Mouse (Mus musculus): ENCODE measurements around the gene Ugt1a10. TPM values are rescaled to one million over a fixed set of nuclear protein-coding genes. Genes with fewer than 3 reads are reported as not detected.
A peak's percentile ranks its signal among the peaks of the same experiment; 100 is the strongest.
"Not testable (repeated sequence)": the region's sequence is repeated elsewhere in the genome, so short reads cannot be mapped to it uniquely, and the experiment has no call there.

The Ugt1a10 gene
- total RNA-seq, 2 experiments from 2014 or later, result not detected

DNA sequence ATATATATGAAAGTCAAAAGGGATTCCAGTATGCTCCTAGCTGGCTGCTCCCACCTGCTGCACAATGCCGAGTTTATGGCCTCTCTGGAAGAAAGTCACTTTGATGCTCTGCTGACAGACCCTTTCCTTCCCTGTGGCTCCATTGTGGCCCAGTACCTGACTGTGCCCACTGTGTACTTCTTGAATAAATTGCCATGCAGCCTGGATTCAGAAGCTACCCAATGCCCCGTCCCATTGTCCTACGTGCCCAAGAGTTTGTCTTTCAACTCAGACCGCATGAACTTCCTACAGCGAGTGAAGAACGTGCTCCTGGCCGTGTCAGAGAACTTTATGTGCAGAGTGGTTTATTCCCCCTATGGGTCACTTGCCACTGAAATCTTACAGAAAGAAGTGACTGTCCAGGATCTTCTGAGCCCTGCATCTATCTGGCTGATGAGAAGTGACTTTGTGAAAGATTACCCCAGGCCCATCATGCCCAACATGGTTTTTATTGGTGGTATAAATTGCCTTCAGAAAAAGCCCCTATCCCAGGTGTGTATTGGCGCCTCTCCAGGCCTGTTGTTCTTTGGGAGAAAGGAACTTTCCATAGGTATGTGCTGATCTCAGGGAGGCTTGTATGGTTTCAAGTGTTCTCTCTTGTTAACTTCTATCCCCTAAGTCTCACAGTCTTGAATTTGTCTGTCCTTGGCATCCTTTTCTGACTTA is 157.3 kb downstream of the Ugt1a10 start:
- peak in 1 of 2 experiments; percentile 8 for DNase-seq

DNA sequence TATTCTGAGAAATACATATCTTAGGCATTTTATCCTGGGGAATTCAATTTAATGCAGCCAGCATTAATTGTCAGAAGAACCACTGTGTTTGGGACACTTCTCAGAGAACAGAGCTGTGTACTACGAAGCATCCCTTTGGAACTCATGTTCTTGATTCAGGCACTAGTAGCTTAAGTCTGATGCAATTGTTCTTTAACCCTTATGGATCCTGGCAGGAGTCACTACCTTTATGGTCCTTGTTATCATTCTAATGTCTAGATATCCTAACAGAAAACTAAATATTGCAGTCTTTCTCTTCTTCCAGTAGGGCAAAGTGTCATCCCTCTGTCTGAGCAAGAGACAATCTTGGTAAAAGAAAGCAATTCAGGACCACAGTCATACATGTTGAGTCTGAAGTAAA is 157.9 kb downstream of the Ugt1a10 start:
- intact Hi-C loops (cut with DNase I), result no loop called here
- DNase-seq, result no peak

More for the DNA sequence above, 157.3 kb downstream of the Ugt1a10 start:
- intact Hi-C loops (cut with DNase I), result no loop called here

DNA sequence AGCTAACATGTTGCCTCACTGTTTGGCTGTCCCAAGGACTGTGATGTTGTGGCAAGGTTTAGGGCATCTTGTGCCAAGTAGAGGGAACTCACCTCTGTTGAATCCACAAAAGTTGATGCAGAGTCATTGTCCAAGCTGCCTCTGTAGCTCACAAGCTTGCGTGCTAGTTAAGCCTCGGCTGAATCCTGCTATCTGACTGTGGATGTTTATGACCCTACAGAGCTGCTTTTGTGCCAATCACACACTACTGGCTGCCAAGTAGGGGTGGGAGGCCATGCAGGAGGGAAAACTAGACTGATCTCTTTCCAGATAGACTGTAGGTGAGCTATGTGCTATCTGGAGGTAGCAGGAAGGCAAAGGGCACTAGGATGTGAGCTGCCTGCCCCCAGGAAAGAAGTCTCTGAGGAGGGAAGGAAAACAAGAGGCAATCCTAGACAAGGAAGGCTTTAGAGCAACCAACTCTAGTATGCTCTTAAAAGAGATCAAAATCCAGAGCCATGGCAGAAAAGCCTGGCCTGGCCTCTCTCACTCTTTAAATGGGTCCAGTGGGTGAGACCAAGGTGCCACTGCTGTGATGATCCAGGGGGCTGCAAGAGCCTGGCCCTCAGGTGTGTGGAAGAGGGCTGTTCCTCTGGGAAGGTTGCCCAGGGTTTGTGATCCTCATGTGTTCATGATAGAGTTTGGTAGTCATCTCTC is 158.7 kb downstream of the Ugt1a10 start:
- peak in 1 of 2 experiments; percentile 8 for DNase-seq
- intact Hi-C loops (cut with DNase I), result no loop called here

DNA sequence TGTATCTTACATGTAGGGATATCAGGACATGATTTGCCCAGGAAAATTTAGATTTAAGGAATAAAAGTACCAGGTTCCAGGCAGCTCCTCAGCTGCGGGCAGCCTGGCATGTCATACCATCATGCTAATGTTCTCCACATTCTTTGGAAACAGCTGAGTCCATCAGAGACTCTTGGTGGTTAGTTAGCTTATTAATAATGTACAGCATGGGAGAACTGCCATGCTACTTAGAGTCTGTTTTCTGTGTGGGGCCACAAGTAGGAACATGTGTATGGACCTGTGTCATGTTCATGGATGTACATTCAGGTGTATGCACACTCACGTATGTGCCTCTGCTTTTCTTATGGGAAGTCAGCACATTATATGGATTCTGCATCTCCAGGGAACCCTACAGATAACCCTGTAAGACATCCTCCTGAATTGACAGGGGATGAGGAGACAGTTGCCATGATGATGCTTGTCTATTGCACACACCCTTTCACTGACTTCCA is 159.3 kb downstream of the Ugt1a10 start:
- intact Hi-C loops (cut with DNase I), result no loop called here
- no peak for DNase-seq

DNA sequence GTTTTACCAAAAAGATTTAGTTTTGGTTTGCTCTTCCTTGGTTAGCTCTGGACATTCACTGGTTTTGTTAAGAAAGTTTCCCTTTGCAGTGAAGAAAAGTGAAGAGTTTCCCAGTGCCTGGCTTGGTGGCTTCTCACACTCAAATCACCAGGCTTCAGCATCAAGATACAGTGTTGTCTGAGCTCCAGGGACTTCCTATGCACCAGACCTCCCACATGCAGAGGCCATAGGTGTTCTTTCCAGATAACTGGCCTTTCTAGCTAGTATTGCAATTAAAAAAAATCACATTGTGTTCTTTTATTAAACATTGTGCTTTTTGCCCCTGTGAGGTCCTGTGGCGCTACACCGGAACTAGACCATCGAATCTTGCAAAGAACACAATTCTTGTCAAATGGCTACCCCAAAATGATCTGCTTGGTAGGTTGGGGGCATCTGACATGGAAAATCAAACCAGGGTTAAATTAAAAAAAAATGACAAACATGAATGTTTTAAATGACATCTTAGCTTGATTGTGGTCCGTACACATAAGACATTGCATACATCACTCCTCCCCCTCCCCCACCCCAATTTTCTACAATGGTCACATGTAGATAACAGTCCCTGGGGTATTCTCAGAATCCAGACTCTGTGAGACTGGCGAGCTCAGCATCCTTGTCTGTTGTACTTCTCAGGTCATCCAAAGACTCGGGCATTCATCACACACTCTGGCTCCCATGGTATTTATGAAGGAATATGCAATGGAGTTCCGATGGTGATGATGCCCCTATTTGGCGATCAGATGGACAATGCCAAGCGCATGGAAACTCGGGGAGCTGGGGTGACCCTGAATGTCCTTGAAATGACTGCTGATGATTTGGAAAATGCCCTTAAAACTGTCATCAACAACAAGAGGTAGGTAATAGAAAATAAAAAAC is 160.5 kb downstream of the Ugt1a10 start:
- intact Hi-C loops (cut with DNase I), result no loop called here
- DNase-seq, result no peak

DNA sequence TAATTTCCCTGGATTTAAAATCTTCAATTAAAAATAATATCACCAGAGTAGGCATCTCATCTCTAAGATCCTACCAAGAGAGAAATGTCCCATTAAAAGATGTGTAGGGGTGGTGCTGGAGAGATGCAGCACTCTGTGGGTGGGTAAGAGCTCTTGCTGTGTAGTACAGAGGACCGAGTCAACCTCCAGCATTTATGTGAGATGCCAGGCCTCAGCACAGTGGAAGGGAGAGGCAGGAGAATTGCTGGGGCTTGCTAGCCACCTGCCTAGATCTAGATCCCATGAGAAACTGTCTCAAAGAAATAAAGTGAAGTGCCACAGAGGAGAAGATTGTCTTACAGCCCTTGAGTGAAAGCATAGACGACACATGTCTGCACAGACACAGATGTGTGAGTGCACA is 161.4 kb downstream of the Ugt1a10 start:
- intact Hi-C loops (cut with DNase I), result no loop called here
- no peak for DNase-seq

DNA sequence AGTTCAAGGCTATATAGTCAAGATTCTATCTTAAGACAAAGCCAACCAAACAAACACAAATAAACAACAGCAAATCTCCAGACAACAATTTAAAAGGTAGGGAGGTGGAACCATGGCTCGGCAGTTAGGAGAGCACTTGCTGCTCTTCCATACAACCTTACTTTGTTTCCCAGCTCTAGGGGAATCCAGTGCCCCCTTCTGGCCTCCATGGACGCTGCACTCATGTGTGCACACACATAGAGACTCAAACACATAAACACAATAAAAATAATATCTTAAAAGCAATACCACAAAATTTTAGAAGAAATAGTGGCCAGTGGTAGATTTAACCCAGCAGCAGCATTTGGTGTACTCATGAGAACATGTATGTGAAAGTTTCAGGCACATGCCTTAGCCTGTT is 162.0 kb downstream of the Ugt1a10 start:
- intact Hi-C loops (cut with DNase I), result no loop called here
- DNase-seq, result no peak

DNA sequence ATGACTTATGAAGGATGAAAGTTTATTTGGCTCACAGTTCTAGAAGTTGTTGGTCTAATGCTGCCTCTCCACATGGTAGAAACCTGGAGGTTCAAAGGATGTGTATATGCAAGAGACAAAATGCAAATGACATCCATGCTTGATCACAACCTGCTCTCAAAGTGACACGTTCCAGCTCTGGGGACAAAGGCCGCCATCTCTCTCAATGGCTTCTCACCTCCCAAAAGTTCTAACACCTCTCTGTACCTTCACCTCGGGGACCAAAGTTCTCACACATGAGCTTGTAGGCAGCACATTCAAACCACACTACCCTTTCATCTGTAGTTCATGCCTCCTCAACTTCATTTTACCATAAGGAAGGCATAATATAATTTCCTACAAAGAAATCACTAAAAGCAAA is 162.4 kb downstream of the Ugt1a10 start:
- intact Hi-C loops (cut with DNase I), result no loop called here
- DNase-seq, result no peak

DNA sequence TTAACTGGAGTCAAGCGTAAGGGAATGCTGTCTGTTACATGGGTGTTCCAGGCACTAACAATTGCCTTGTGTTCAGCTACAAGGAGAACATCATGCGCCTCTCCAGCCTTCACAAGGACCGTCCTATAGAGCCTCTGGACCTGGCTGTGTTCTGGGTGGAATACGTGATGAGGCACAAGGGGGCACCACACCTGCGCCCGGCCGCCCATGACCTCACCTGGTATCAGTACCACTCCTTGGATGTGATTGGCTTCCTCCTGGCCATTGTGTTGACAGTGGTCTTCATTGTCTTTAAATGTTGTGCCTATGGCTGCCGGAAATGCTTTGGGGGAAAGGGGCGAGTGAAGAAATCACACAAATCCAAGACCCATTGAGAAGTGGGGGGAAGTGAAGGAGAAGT is 162.9 kb downstream of the Ugt1a10 start:
- intact Hi-C loops (cut with DNase I), result no loop called here
- DNase-seq, result peak in 1 of 2 experiments; percentile 14

DNA sequence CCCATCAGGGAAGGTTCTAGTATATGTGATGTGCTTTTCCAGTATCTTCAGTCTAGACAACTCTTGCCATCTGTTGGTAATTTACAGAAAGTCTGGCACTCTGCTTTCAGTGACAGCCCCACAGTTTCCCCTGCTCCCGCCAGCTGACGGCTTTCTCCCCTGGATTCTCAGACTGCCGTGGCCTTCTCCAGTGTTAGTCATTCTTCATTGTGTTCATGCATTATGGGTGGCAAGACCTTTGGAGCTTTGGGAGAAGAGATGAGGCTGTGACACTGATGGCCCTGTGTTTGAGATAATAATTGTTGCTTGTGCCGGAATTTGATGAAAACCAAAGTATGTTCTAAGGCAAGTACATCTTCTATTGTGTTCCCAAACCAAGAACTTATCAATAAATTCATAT is 163.4 kb downstream of the Ugt1a10 start:
- no peak for DNase-seq
- intact Hi-C loops (cut with DNase I), result no loop called here

DNA sequence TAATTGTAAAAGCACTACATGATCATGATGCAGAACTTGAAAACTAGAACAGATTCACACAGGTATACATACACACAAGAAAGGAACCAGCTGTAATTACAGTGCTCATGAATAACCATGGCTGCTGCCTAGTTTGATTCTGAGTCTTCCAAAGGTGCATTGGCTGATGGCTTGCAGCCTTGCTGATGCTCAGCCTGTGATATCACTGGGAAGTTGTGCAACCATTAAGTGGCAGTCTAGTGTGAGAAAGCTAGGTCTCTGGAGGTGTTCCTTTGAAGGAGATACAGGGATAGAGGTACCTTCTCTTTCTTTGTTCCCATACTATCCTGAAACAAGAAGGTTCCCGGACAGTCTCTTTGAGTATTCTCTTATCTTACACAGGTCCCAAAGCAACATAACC is 163.9 kb downstream of the Ugt1a10 start:
- DNase-seq, result no peak
- intact Hi-C loops (cut with DNase I), result no loop called here

DNA sequence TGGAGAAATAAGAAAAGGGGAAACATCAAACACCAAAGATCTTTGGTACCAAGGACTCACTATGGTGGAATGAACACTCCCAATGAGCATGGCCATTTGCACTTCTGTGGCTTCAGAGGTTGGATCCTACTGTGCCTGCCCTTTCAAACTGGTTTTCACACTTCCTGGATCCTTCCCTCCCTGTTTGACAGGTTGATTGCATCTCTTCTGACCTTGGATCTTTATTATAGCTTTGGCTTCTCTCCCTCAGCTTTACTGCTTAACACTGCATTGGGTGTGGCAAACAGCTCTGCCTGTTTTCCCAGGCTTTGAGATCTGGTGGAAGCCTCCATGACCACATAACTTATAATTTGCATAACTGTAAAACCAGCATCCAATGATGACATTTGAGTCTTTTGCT is 165.1 kb downstream of the Ugt1a10 start:
- intact Hi-C loops (cut with DNase I), result no loop called here
- no peak for DNase-seq

DNA sequence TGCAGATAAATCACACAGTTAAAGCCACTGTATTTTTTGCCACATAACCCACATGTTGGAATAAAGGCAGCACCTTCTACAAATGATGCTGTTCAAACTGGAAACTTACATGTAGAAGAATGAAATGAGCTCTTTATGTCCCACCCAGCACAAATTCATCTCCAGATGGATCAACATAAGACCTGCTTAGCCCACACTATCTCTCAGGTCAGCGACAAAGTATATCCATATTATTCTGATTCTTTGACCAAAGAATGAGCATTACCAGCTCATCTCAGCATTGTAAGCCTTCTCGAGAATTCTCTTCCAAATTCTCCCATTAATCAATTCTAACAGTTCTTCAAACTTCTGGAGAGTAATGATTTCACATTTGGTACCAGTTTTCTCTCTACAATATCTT is 167.0 kb downstream of the Ugt1a10 start:
- no peak for DNase-seq

DNA sequence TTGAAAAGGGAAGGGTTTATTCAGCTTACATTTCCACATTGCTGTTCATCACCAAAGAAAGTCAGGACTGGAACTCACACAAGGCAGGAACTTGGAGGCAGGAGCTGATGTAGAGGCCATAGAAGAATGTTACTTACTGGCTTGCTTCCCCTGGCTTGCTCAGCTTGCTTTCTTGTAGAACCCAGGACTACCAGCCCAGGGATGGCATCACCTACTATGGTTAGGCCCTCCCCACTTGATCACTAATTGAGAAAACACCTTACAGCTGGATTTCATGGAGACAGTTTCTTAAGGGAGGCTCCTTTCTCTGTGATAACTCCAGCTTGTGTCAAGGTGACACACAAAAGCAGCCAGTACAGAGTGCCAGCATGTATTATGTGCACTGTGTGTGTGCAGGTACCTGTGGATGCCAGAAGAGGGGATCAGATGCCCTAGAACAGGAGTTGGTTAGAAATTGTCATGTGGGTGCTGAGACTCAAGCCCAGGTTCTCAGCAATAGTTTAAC is 167.9 kb downstream of the Ugt1a10 start:
- DNase-seq, result not testable (repeated sequence)

More for the DNA sequence above, 167.0 kb downstream of the Ugt1a10 start:
- intact Hi-C loops (cut with DNase I), result no loop called here

DNA sequence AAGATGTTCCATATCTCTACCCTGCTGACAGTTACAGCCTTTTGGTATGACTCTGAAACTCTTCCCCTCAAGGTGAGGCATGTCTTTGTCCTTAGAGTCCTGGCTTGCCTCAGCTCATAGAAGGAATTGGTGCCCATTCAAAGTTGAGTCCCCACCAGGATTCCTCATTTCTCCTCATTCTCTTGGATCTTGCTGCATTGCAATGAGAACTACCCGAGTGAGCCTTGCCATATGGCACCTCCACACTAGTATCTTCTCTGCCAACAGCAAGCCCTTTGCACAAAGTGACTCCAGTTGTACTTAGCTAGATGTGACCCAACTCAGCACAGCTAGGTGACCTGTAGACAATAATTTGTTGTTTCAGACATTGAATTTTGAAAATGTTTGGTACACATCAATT is 168.4 kb downstream of the Ugt1a10 start:
- DNase-seq, result peak in 1 of 2 experiments; percentile 5
- intact Hi-C loops (cut with DNase I), result no loop called here

More for the DNA sequence above, 167.9 kb downstream of the Ugt1a10 start:
- intact Hi-C loops (cut with DNase I), result not testable (repeated sequence)

DNA sequence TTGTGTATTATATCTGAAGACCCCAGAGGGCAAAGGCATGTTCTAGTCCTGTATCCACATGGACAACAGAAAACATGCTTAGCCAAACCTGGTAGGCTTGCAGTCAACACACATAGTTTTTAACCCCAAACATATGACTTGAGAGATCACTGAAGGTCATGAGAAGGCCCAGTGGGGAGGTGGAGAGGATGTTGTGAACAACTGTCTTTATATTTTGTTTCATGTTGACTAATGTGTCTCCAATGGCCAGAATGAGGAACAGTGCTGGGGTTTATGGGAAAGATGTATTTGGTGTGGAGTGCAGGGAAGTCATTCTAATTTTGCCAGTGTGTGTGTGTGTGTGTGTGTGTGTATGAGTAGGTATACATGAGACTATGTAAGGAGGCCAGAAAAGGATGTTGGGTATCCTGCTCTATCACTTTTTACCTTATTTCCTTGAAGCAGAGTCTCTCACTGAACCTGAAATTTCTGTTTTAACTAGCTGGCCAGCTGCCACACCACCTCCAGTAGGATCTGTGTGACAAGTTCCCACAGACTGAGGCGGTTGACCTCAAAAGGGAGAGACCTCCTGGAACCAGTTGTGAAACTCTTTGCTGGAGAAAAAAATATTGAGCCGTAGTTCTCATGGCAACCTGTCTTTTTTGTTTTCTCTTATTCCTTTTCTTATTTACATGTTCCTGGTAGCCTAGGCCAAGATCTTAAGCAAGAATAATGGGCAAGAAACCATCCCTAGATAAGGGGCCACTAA is 169.0 kb downstream of the Ugt1a10 start:
- intact Hi-C loops (cut with DNase I), result no loop called here
- DNase-seq, result no peak

DNA sequence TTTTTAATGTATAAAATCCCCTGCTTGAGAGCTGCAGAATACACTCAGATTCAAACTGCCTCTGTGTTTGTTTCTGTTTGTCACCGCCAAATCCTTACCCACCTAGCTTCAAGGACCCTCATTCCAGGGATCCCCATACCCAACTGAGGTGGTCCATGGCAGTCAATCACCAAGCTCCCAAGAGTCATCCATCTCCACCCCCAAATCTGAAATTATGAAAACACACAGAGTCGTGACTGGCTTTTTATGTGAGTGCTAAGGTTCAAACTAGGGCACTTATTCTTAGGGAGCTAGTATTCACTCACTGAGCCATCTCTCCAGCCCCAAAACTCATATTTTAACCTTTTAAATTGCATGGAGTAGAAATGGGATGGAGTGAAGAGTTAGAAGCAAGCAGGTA is 170.1 kb downstream of the Ugt1a10 start:
- DNase-seq; intact Hi-C loops (cut with DNase I): not testable (repeated sequence)

DNA sequence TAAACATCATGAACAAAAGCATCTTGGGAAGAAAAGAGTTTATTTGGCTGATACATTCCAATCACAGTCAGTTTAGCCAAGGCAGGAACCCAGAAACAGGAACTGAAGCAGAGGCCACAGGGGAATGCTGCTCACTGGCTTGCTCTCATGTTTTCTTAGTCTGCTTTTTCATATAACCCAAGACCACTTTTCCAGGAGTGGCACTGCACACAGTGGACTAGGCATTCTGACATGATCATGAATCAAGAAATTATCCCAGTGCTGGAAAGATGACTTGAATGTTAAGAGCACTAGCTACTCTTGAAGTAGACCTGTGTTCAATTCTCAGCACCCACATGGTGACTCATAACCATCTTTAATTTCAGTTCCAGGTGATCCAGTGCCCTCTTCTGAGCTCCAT is 170.6 kb downstream of the Ugt1a10 start:
- intact Hi-C loops (cut with DNase I), result no loop called here
- no peak for DNase-seq

DNA sequence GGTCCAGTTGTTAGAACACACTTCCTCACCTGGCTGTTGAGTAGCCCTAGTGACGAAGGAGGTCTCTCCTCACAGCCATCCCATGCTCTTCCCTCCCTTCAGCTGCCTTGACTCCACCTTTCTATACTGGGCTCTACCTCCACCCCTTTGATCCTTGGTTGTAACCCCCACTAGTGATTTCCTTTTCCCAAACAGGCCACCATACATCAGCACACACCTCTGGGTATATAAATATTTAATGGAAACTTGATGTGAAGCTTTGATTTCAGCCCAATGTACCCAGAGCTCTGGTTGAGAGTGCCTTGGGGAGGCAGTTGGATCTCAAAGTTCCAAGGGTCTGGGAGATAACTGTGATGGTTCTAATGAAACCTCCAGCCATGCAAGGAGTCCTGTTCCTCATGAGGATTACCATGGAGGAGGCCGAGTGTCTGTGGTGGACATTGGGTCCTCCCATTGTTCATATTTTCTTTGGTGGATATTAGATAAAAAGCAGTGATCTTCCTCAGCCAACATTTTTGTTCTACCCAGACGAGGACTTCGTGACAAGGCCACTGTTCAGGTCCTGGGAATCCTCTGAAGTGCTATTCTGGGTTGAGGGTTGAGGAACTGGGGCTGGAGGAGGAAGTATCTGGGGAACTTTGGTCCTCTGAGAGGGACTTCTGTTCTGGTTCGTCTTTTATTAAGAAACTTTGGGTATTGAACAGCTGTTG is 171.6 kb downstream of the Ugt1a10 start, which contains the start of gene Mroh2a:
Gene Mroh2a (plus strand): TSS at position 317 of the 710 bp plus-strand sequence.
- intact Hi-C loops (cut with DNase I), result no loop called here
- peak; percentile 8 to 10 for DNase-seq
